Mouse (Mus musculus): ENCODE results near the gene Ranbp3.

DNA sequence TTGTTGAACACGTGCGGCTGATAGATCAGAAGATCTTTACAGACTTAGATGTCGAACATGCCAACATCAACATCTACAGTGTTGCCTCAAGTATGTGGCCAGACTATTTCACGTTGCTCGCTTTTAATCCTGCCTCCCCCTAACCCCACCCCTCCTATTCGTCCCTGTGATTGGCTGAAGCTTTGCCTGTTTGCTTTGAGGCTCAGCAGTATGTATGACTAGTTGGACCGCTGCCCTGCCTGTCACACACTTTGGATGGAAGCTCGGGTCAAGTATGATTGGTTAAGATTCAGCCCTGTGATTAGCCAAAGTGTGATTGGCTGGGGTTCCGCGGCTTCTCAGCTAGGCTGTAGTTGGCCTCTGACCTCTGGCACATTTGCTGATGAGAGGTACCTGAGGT, 21.3 kb upstream of the Ranbp3 start:
- TF ChIP-seq CTCF (IDR thresholded peaks at IDR 0.05; ENCODE audit: low read depth, low read length) (no peak), POLR2A (IDR thresholded peaks at IDR 0.05; ENCODE audit: insufficient read depth, low read length) (no peak)
